Mouse (Mus musculus): Measurements from ENCODE around the gene Pcx. TPM values are rescaled to one million over a fixed set of nuclear protein-coding genes. Genes with fewer than 3 reads are reported as not detected.

The Pcx gene
- polyA plus RNA-seq, 1 experiment from 2014 or later: 14.0 TPM

DNA sequence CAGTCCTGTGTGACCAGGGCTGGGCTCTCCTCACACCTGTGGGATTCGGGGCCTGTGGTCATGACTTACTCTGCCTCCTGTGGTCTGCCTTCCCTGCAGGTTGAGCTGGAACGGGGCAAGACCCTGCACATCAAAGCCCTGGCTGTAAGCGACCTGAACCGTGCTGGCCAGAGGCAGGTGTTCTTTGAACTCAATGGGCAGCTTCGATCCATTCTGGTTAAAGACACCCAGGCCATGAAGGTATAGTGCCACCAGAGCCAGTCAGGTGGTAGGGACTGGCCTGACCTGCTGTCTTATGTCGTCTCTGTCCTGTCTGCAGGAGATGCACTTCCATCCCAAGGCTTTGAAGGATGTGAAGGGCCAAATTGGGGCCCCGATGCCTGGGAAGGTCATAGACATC is 110.4 kb downstream of the Pcx start:
- Histone ChIP-seq H3K4me1 (ENCODE audit: insufficient read depth) (peaks cover 4% of the 10 kb centered on the region; the same call in 1 of the 2 replicates), H3K27ac (ENCODE audit: low read depth) (no peak overlapping the region), H3K9me3 (ENCODE audit: low read depth, low read length) (no peaks in the 10 kb centered on the region), H3K4me2 (no peak overlapping the region), H3K9ac (no peak overlapping the region), H3K36me3 (ENCODE audit: insufficient read depth) (peaks cover 37% of the 10 kb centered on the region; the same call in 1 of the 2 replicates), H3K27me3 (ENCODE audit: insufficient read depth, low read length) (no peaks in the 10 kb centered on the region), H3K4me3 (ENCODE audit: low read depth, low read length) (no peak overlapping the region)
- no peak for TF ChIP-seq CTCF (IDR thresholded peaks at IDR 0.05; ENCODE audit: low read depth)
- WGBS: 82% methylated on average over 7 of the region's 7 CpGs
- no peak for DNase-seq
- ATAC-seq (ENCODE audit: insufficient read depth): no peak

DNA sequence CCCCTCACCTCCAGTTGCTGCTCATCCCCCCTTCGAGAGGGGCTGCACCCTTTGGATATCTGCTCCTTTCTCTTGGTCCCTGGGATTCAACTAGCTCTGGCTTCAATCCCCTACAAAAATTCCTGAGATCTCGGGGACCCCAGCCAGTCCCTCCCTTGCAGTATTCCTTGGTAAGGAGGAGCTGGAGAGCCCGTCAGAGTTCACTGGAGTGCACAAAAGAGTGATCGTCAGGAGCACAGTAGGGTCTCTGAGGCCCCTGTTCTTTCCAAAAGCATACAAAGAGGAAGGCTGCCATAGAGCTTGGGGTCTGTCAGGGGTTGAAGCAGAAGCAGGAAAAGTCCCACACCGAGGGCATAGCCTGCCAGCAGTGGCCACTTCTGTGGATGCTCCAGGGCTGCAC is 112.5 kb downstream of the Pcx start:
- Histone ChIP-seq H3K4me1 (ENCODE audit: insufficient read depth) (peaks cover 10% of the 10 kb centered on the region; the same call in 1 of the 2 replicates), H3K27ac (ENCODE audit: low read depth) (no peak overlapping the region), H3K4me3 (ENCODE audit: low read depth, low read length) (no peak overlapping the region), H3K9me3 (ENCODE audit: low read depth, low read length) (no peaks in the 10 kb centered on the region), H3K27me3 (ENCODE audit: insufficient read depth, low read length) (no peaks in the 10 kb centered on the region), H3K36me3 (ENCODE audit: insufficient read depth) (peaks cover 37% of the 10 kb centered on the region; the same call in 1 of the 2 replicates), H3K4me2 (no peak overlapping the region), H3K9ac (no peak overlapping the region)
- no peak for TF ChIP-seq CTCF (IDR thresholded peaks at IDR 0.05; ENCODE audit: low read depth)
- ATAC-seq (ENCODE audit: insufficient read depth) (no peak), DNase-seq (no peak)
- 88% methylated on average over 5 of the region's 5 CpGs for WGBS

DNA sequence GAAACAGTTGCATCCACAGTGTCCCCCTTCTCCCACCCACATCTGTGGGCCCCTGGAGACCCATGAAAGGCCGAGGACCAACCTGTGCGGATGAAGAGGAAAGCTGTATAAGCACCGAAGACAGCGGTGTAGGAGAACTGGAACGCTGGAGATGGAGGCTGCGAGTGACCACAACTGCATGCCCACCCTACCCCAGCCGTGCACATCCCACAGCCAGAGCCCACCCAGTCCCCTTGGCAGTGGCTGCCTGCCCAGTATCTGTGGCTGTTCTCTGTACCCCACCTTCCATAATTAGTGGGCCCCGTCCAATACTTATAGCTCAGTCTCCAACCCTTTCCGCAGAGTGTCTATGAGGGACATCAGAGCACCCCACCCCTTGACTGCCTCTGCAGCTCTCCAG is 113.1 kb downstream of the Pcx start:
- no peak for TF ChIP-seq CTCF (IDR thresholded peaks at IDR 0.05; ENCODE audit: low read depth)
- WGBS: 93% methylated on average over 9 of the region's 9 CpGs

DNA sequence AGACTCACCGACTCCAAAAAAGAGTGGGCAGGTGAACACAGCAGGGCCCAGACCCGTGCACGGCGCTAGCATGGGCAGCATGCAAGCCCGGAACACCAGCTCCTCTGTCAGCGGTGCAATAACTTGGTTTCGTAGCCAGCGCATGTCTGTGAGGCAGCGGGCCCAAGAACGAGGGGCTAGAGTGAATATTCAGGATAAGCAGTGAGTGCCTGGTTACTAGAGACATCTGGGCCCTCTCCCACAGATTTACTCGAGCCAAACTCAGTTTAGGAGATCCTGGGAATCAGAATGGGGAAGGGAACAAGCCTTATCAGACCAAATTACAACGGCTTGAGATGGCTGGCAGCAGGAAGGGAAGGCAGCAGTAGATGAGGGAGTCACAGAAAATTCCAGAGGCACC is 113.7 kb downstream of the Pcx start:
- Histone ChIP-seq H3K4me2 (no peak overlapping the region), H3K36me3 (ENCODE audit: insufficient read depth) (peaks cover 37% of the 10 kb centered on the region; the same call in 1 of the 2 replicates), H3K27ac (ENCODE audit: low read depth) (no peak overlapping the region), H3K4me1 (ENCODE audit: insufficient read depth) (peaks cover 10% of the 10 kb centered on the region; the same call in 1 of the 2 replicates), H3K4me3 (ENCODE audit: low read depth, low read length) (no peak overlapping the region), H3K9ac (peak overlapping the region; percentile 96; the same call in 1 of the 2 replicates), H3K9me3 (ENCODE audit: low read depth, low read length) (no peaks in the 10 kb centered on the region), H3K27me3 (ENCODE audit: insufficient read depth, low read length) (no peaks in the 10 kb centered on the region)
- TF ChIP-seq CTCF (IDR thresholded peaks at IDR 0.05; ENCODE audit: low read depth): no peak
- no peak for ATAC-seq (ENCODE audit: insufficient read depth)
- DNase-seq: no peak
- WGBS: 87% methylated on average over 12 of the region's 12 CpGs

More for the DNA sequence above, 113.1 kb downstream of the Pcx start:
- no peak for DNase-seq
- Histone ChIP-seq H3K27me3 (ENCODE audit: insufficient read depth, low read length) (no peaks in the 10 kb centered on the region), H3K36me3 (ENCODE audit: insufficient read depth) (peaks cover 37% of the 10 kb centered on the region; the same call in 1 of the 2 replicates), H3K4me3 (ENCODE audit: low read depth, low read length) (no peak overlapping the region), H3K4me1 (ENCODE audit: insufficient read depth) (peaks cover 10% of the 10 kb centered on the region; the same call in 1 of the 2 replicates), H3K9ac (no peak overlapping the region), H3K4me2 (no peak overlapping the region), H3K9me3 (ENCODE audit: low read depth, low read length) (no peaks in the 10 kb centered on the region), H3K27ac (ENCODE audit: low read depth) (no peak overlapping the region)
- no peak for ATAC-seq (ENCODE audit: insufficient read depth)

DNA sequence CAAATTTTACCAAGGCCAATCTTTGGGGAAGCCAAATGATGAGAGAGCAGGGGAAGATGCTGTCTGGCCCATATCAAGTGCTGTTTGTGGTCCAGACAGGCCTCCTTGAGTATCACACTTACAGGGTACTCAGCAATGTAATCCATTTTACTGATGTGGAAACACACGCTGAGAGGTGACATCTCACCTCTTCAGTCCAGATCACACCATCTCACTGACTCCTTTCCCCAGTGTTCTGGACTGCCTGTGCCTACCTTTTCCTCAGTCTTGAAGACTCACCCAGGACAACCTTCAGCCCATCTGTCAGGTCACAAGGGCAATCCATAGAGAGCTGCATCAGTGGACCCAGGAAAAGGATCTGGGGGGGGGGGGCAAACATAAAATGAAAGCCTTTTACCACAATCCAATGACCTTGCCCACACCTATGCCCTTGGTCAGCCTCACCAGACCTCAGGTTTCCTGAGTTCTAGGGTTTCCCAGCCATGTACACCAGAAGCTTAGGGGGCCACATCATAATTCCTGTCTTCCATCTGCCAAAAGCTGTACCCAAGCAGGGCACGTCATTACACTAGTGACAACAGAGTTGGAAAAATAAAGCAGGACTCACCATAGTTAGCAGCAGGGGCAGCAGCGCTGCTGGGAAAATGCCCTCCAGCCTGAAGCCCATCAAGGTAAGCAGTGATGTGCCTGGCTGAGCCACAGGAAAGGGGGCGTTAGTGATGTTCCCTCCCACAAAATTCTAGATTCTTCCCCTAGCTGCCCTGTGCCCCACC is 114.3 kb downstream of the Pcx start:
- H3K27me3 ChIP-seq (ENCODE audit: insufficient read depth, low read length): no peaks in the 10 kb centered on the region
- H3K4me3 ChIP-seq (ENCODE audit: low read depth, low read length): peak overlapping the region; percentile 82
- H3K9ac ChIP-seq: peak overlapping the region; percentile 96
- H3K36me3 ChIP-seq (ENCODE audit: insufficient read depth): peaks cover 36% of the 10 kb centered on the region; the same call in 1 of the 2 replicates
- ATAC-seq (ENCODE audit: insufficient read depth) (no peak; the same call in none of the 2 replicates), DNase-seq (no peak)
- no peak for TF ChIP-seq CTCF (IDR thresholded peaks at IDR 0.05; ENCODE audit: low read depth)
- H3K4me1 ChIP-seq (ENCODE audit: insufficient read depth): peaks cover 10% of the 10 kb centered on the region; the same call in 1 of the 2 replicates
- peak overlapping the region; percentile 68 for H3K4me2 ChIP-seq
- peak overlapping the region; percentile 89 for H3K27ac ChIP-seq (ENCODE audit: low read depth)
- 23% methylated on average over 4 of the region's 4 CpGs for WGBS
- H3K9me3 ChIP-seq (ENCODE audit: low read depth, low read length): no peaks in the 10 kb centered on the region

DNA sequence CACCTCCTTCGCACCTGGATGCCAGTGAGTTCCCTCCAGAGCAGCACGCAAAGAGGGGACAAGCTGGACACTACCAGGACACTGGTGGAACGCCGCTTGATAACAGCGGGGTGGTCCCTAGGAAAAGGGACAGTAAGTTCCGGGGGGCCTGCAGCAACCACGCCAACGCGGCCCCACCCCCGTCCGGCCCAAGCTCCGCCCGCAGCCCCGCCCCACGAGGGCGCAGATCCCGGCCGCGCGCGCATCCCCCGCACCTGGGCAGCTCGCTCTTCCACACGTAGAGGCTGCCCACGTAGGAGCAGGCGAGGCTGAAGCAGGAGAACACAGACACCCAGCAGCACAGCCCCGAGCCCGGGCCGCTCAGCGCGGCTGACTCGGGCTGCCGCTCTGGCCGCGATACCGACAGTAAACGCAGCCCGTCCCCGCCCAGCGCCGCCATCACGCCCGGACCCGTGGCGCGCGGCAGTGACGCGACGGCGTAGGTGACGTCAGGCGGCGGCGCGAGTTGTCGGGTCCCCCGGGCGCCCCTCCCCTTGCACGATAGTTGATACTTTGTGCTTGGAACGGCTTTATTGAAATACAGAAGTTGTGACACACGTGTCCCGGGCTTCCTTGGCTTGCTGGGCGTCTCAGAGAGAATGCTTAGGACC is 115.0 kb downstream of the Pcx start, which contains the start of gene Rce1:
Gene Rce1 (minus strand): TSS at position 463 of the 650 bp plus-strand sequence.
- H3K27me3 ChIP-seq (ENCODE audit: insufficient read depth, low read length): no peaks in the 10 kb centered on the region
- no peak for TF ChIP-seq CTCF (IDR thresholded peaks at IDR 0.05; ENCODE audit: low read depth)
- H3K4me2 ChIP-seq: peak within 1 kb of the TSS; percentile 68
- peak within 1 kb of the TSS; percentile 96 for H3K9ac ChIP-seq
- ATAC-seq (ENCODE audit: insufficient read depth): peak; percentile 89
- H3K4me3 ChIP-seq (ENCODE audit: low read depth, low read length): peak within 1 kb of the TSS; percentile 82
- H3K27ac ChIP-seq (ENCODE audit: low read depth): peak within 1 kb of the TSS; percentile 89
- under 1% methylated on average over 64 of the region's 64 CpGs for WGBS
- no peaks in the 10 kb centered on the region for H3K9me3 ChIP-seq (ENCODE audit: low read depth, low read length)
- peak; percentile 97 for DNase-seq
- H3K36me3 ChIP-seq (ENCODE audit: insufficient read depth): peaks cover 33% of the 10 kb centered on the region; the same call in 1 of the 2 replicates
- H3K4me1 ChIP-seq (ENCODE audit: insufficient read depth): peaks cover 10% of the 10 kb centered on the region; the same call in 1 of the 2 replicates
